Mouse (Mus musculus) thymus, adult 2 months (tissue): Measurements from ENCODE around the gene Lysmd2. TPM values are rescaled to one million over a fixed set of nuclear protein-coding genes. Genes with fewer than 3 reads are reported as not detected.

Experiments
- DNase-seq: peaks from one replicate; pipeline ENCODE4 v3.0.0; 2021
- H3K27ac ChIP-seq: fragments of 200-500 bp; 2 replicates; pipeline ENCODE4 v1.5.1; 2012; ENCODE audit warnings: low read length, control low read depth; ENCODE audit not compliant: control insufficient read depth, insufficient read depth
- H3K27me3 ChIP-seq: fragments of 200-500 bp; 2 replicates; pipeline ENCODE4 v1.6.1; 2012; ENCODE audit warnings: mild to moderate bottlenecking, low read length, moderate library complexity, mixed read lengths; ENCODE audit not compliant: control insufficient read depth, insufficient read depth
- H3K36me3 ChIP-seq: fragments of 200-500 bp; 2 replicates; pipeline ENCODE4 v1.6.1; 2012; ENCODE audit warnings: mild to moderate bottlenecking, low read length, moderate library complexity; ENCODE audit not compliant: control insufficient read depth, insufficient read depth
- H3K4me1 ChIP-seq: fragments of 200-500 bp; replicated peaks from 2 replicates; pipeline ENCODE4 v1.6.1; 2012; ENCODE audit warnings: low read length; ENCODE audit not compliant: control insufficient read depth, insufficient read depth
- H3K4me3 ChIP-seq: fragments of 200-500 bp; 2 replicates; pipeline ENCODE4 v1.5.1; 2012; ENCODE audit warnings: mild to moderate bottlenecking, low read length, control low read depth, moderate library complexity; ENCODE audit not compliant: control insufficient read depth, insufficient read depth
- CTCF ChIP-seq: fragments of 200-500 bp; IDR thresholded peaks from 2 replicates; pipeline ENCODE4 v1.5.1; 2012; ENCODE audit warnings: mild to moderate bottlenecking, control low read depth, low read length, moderate library complexity, borderline replicate concordance; ENCODE audit not compliant: control insufficient read depth, poor library complexity, insufficient read depth; ENCODE audit errors: extremely low read depth
- POLR2A ChIP-seq: fragments of 200-500 bp; IDR thresholded peaks from 2 replicates; pipeline ENCODE4 v1.6.1; 2012; ENCODE audit warnings: mild to moderate bottlenecking, low read length, control low read depth, moderate library complexity; ENCODE audit not compliant: control insufficient read depth, poor library complexity, insufficient read depth; ENCODE audit errors: extremely low read depth
- WGBS: fragments of 180-500 bp; shearing (Covaris S2); methylation state at CpG from one replicate; pipeline ENCODE4 v1.1.7; 2018; 5-methylcytosine and 5-hydroxymethylcytosine counted together
- polyA plus RNA-seq: library from polyadenylated mRNA; depleted of rRNA; stranded (reverse); fragments of >200 nt; gene quantifications from 2 replicates; pipeline ENCODE4 v1.2.3, GENCODE M21; 2012; rRNA removed

Gene Lysmd2
- polyA plus RNA-seq, 1 experiment, result 16.4 TPM

DNA sequence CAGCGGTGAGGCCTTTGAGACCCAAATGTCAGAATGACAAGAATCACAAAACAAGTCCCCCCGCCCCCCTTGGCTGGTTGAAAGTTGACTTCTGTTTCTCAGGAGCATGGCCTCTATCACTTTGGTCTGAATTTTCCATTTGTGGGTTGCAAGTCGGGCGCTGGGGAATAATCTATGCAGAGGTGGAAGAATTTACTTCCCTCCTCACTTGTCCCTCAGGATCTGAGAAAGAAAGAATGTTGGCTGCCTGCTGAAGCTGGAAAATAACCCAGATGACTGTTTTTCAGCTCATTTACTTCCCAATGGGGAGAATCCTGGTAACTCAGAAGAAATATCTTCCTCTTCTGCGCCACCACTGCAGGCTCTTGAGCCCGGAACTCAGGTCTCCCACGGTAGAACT, 52.8 kb downstream of the Lysmd2 start:
- 85% methylated on average over 7 of the region's 7 CpGs for WGBS
- Histone ChIP-seq H3K27me3 (no peaks in the 10 kb centered on the region), H3K4me1 (no peaks in the 10 kb centered on the region), H3K27ac (no peak overlapping the region), H3K4me3 (no peak overlapping the region), H3K36me3 (no peaks in the 10 kb centered on the region)
- TF ChIP-seq POLR2A, result no peak
- no peak for TF ChIP-seq CTCF
- no peak for DNase-seq

DNA sequence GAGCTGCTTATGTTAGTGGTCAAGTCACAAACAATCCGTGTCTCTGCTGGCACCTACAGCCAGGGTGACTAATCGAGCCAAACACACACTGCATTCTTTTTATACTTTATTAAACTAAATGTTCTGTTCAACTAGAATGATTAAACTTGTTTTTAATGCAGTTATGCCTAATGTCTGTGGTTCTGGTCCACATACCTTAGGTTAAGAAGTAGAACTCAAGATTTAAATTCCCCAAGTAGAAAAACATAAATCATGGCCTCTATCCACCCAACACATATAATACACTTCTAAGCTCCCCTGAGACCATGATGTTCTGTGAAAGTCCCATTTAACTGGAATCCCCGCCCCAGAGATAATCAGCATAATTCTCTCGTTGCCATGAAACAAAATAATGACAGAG, 54.1 kb downstream of the Lysmd2 start:
- Histone ChIP-seq H3K36me3 (no peaks in the 10 kb centered on the region), H3K4me1 (no peaks in the 10 kb centered on the region), H3K27me3 (no peaks in the 10 kb centered on the region), H3K27ac (no peak overlapping the region), H3K4me3 (no peak overlapping the region)
- WGBS, result 80% methylated on average over 4 of the region's 4 CpGs
- no peak for DNase-seq
- TF ChIP-seq CTCF (no peak), POLR2A (no peak)

DNA sequence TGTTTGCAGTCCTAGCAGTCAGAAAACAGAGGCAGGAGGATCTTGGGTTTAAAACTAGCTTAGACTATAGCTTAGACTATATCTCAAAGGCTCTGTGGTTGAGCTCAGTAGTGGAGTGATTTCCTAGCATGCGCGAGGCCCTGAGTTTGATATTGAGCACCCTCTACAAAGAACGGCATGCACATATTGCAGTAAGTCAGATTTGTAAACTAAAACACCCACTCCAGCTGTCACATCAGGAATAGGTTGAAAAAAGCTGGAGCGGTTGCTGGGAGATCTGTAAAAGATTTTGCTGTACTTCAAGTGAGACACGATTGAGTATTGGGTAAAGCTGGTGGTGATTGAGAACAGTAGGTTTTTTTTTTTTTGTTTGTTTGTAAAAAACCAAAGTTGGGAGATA, 55.1 kb downstream of the Lysmd2 start:
- no peaks in the 10 kb centered on the region for H3K36me3 ChIP-seq
- TF ChIP-seq POLR2A, result no peak
- no peak for TF ChIP-seq CTCF
- H3K27me3 ChIP-seq, result no peaks in the 10 kb centered on the region
- H3K4me1 ChIP-seq, result no peaks in the 10 kb centered on the region
- no peak overlapping the region for H3K4me3 ChIP-seq
- no peak overlapping the region for H3K27ac ChIP-seq
- 93% methylated on average over 5 of the region's 5 CpGs for WGBS
- no peak for DNase-seq

DNA sequence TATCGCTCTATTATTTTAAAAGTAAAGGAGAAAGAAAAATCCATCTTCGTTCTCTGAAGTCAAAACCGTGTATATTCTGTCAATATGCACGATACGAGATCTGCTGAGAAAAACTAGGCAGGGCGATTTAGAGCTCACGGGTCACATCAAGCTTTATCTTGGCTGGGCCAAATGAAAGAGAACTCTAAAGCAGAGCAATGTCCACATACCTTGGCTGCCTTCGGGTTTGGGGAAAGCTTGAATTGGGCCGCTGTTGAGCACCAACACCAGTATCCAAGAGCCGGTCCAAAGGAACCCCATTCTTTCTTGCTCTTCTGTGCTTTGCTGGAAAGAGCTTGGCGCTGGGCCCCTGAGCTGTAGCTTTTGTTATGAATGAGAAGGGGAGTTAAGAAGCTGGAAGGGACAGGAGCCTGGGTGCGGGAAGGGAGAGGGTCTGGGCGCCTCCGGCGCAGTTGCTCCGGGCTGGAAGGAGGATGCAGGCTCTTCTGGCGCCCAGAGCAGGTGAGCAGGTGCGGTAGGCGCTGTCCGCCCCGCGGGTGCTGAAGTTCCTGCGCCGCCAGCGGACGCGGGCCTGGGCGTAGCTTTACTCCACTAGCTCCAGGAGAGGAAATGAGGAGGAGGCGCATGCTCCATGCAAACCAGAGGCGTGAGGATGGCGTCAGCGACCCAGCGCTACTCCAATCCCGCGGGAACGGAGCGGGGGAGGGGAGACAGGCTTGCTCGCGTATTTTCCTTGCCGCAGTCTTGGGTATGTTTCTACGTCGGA, 58.1 kb downstream of the Lysmd2 start, which contains the start of gene Scg3:
Gene Scg3, minus strand, starts transcription at position 631 of the 766 bp plus-strand sequence.
- no peaks in the 10 kb centered on the region for H3K4me1 ChIP-seq
- 17% methylated on average over 42 of the region's 42 CpGs for WGBS
- no peaks in the 10 kb centered on the region for H3K36me3 ChIP-seq
- DNase-seq, result peak; percentile 55
- H3K27ac ChIP-seq, result no peak within 1 kb of the TSS
- H3K27me3 ChIP-seq, result no peaks in the 10 kb centered on the region
- H3K4me3 ChIP-seq, result no peak within 1 kb of the TSS
- TF ChIP-seq CTCF (no peak), POLR2A (no peak)

DNA sequence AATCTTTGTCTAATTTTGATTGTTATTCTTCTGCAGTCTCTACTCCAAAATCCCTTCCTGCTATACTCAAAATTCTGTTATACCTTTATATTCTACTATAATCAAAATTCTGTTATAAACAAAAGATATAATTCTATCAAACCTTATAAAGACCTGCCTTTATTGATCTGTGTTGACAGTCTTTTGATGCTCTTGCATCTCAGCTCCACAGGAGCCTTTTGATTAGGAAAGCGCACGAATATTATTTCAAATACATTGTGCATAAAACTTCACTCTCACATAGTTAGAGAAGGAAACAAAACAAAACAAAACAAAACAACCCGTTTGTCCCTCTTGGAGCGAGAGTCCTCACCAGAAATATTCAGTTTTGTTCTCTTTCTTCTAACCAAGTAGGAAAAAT, 58.8 kb downstream of the Lysmd2 start:
- no peak for DNase-seq
- Histone ChIP-seq H3K27ac (no peak overlapping the region), H3K36me3 (no peaks in the 10 kb centered on the region), H3K4me3 (no peak overlapping the region), H3K4me1 (no peaks in the 10 kb centered on the region), H3K27me3 (no peaks in the 10 kb centered on the region)
- TF ChIP-seq POLR2A (no peak), CTCF (no peak)
- 70% methylated on average over 4 of the region's 4 CpGs for WGBS

DNA sequence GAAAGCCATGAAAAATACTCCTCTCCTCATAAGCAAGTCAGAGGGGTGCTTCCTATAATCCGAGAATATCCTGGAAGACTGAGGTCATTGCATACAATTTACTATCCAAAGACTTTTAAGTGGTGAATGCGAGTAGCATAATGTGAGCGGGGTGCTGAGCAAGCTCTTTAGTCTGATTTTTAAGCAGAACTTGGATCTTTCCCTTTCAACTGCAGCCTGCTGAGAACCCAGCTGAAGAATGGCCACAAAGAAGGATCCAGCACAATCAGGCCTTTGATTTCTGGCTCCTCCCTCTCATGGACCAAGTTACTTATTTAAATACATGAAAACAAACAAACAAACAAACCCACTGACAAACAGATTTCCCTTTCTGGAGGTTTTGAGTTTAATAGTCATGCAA, 59.2 kb downstream of the Lysmd2 start:
- H3K36me3 ChIP-seq, result no peaks in the 10 kb centered on the region
- no peaks in the 10 kb centered on the region for H3K4me1 ChIP-seq
- no peak overlapping the region for H3K27ac ChIP-seq
- TF ChIP-seq POLR2A (no peak), CTCF (no peak)
- H3K4me3 ChIP-seq, result no peak overlapping the region
- 80% methylated on average over 3 of the region's 3 CpGs for WGBS
- DNase-seq, result no peak
- H3K27me3 ChIP-seq, result no peaks in the 10 kb centered on the region

Other genes with a start within 250 kb of the Lysmd2 start
- gene Mapk6, start 215.7 kb upstream of the Lysmd2 start, polyA plus RNA-seq, result 31.7 and 38.4 TPM in 2 replicates
- 6.7 and 9.0 TPM in 2 replicates for gene Leo1, start 184.2 kb upstream of the Lysmd2 start, polyA plus RNA-seq
- 30.6 and 32.0 TPM in 2 replicates for gene Tmod3, start 66.1 kb upstream of the Lysmd2 start, polyA plus RNA-seq
- gene Tmod2, start 14.4 kb upstream of the Lysmd2 start, polyA plus RNA-seq, result 0.20 and 0.26 TPM in 2 replicates
- gene Scg3, start 58.3 kb downstream of the Lysmd2 start, polyA plus RNA-seq, result 0.15 TPM in 2 replicates
- 0.04 and 0.06 TPM in 2 replicates for gene Bmp5, start 149.6 kb downstream of the Lysmd2 start, polyA plus RNA-seq